Mouse (Mus musculus) heart, postnatal 0 days (tissue): Measurements from ENCODE around the gene Meis2. TPM values are rescaled to one million over a fixed set of nuclear protein-coding genes. Genes with fewer than 3 reads are reported as not detected.

Experiments
- ATAC-seq: fragments of 200-750 bp; cut with Nextera tagmentation; 2 replicates; pipeline ENCODE4 v1.8.0; 2017; ENCODE audit warnings: low read depth, moderate number of reproducible peaks, moderate library complexity; ENCODE audit not compliant: insufficient read depth
- DNase-seq: peaks from one replicate; pipeline ENCODE4 v3.0.0-alpha.2; 2016; ENCODE audit warnings: low spot score
- H3K27ac ChIP-seq: fragments of 300-500 bp; sonication (generic); 2 replicates; pipeline ENCODE4 v1.5.1; 2014; ENCODE audit warnings: low read depth, mild to moderate bottlenecking
- H3K27me3 ChIP-seq: fragments of 300-500 bp; sonication (generic); 2 replicates; pipeline ENCODE4 v1.6.1; 2014; ENCODE audit warnings: low read length, mixed read lengths; ENCODE audit not compliant: control insufficient read depth, insufficient read depth
- H3K36me3 ChIP-seq: fragments of 300-500 bp; sonication (generic); replicated peaks from 2 replicates; pipeline ENCODE4 v1.6.1; 2014; ENCODE audit warnings: low read length, mixed read lengths; ENCODE audit not compliant: control insufficient read depth, insufficient read depth
- H3K4me1 ChIP-seq: fragments of 300-500 bp; sonication (generic); 2 replicates; pipeline ENCODE4 v1.6.1; 2014; ENCODE audit warnings: antibody characterized with exemption; ENCODE audit not compliant: control insufficient read depth, insufficient read depth
- H3K4me2 ChIP-seq: fragments of 300-500 bp; sonication (generic); 2 replicates; pipeline ENCODE4 v1.6.1; 2014; ENCODE audit warnings: low read depth, mild to moderate bottlenecking, low read length, moderate library complexity
- H3K4me3 ChIP-seq: fragments of 300-500 bp; sonication (generic); 2 replicates; pipeline ENCODE4 v1.5.1; 2014; ENCODE audit warnings: low read depth, low read length
- H3K9ac ChIP-seq: fragments of 300-500 bp; sonication (generic); replicated peaks from 2 replicates; pipeline ENCODE4 v1.6.1; 2014; ENCODE audit warnings: low read depth, low read length, mixed read lengths
- H3K9me3 ChIP-seq: fragments of 300-500 bp; sonication (generic); replicated peaks from 2 replicates; pipeline ENCODE4 v1.6.1; 2016; ENCODE audit warnings: low read length; ENCODE audit not compliant: control insufficient read depth
- CTCF ChIP-seq: IDR thresholded peaks from 2 replicates; pipeline ENCODE4 v1.5.1; 2016; ENCODE audit warnings: antibody characterized with exemption, control low read depth, low read depth
- EP300 ChIP-seq: IDR thresholded peaks from 2 replicates; pipeline ENCODE4 v1.6.1; 2016; ENCODE audit warnings: antibody characterized with exemption, low read depth
- WGBS: fragments of 180-500 bp; shearing (Covaris S2); extraction: QIAGEN DNeasy Blood & Tissue Kit; methylation state at CpG from one replicate; pipeline ENCODE4 v1.1.7; 2014; 5-methylcytosine and 5-hydroxymethylcytosine counted together
- polyA plus RNA-seq: library from polyadenylated mRNA; unstranded; fragments of >200 nt; fragmentation: Nextera tagmentation; extraction: Ambion mirVana; gene quantifications from 2 replicates; pipeline ENCODE4 v1.2.1, GENCODE M21; 2015
- total RNA-seq: library from RNA; depleted of rRNA; stranded (reverse); fragments of >200 nt; gene quantifications from 2 replicates; pipeline ENCODE4 v1.2.3, GENCODE M21; 2014; ENCODE audit warnings: low replicate concordance

The Meis2 gene
- total and polyA plus RNA-seq, 2 experiments from 2014 or later = 15.4 to 42.2 TPM

GRCm38 (mm10) chr2:115854007-115854827 lies 211.4 kb downstream of the Meis2 start:
- Histone ChIP-seq H3K27me3 (peaks cover 53% of the 10 kb centered on the region), H3K36me3 (no peaks in the 10 kb centered on the region), H3K4me2 (peak overlapping the region; percentile 73), H3K27ac (no peak overlapping the region), H3K4me1 (peaks cover 8% of the 10 kb centered on the region), H3K9ac (no peak overlapping the region), H3K4me3 (peak overlapping the region; percentile 38; the same call in 1 of the 2 replicates), H3K9me3 (no peaks in the 10 kb centered on the region)
- no peak for TF ChIP-seq CTCF
- no peak for TF ChIP-seq EP300
- DNase-seq (no peak), ATAC-seq (no peak)
- whole genome bisulfite sequencing = 43% methylated on average over 14 of the region's 14 CpGs

DNA sequence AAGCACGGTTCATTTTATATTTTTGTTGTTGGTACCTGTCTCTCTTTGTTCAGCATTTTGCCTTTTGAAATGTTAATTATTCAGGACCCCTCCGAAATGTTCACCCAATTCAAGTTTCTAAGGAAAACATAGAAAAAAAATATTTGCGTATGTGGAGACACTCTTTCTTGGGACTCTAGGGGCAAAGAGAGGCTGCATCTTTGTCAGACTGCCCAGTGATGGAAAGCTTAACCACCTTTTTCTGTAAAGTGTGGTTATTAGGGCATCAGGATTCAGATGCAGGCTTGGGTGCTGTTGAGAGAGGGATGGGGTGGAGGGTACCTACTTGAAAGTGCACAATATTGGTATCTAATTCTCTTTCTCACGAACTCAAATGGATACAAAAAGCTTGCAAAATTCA lies 212.4 kb downstream of the Meis2 start:
- TF ChIP-seq EP300 (no peak), CTCF (no peak)
- peak overlapping the region; percentile 41; the same call in 1 of the 2 replicates for H3K4me3 ChIP-seq
- WGBS = 55% methylated on average over 4 of the region's 4 CpGs

GRCm38 (mm10) chr2:115852615-115853014 lies 213.0 kb downstream of the Meis2 start:
- Histone ChIP-seq H3K27ac (no peak overlapping the region), H3K9ac (peak overlapping the region; percentile 17), H3K9me3 (no peaks in the 10 kb centered on the region), H3K27me3 (peaks cover 43% of the 10 kb centered on the region), H3K4me2 (peak overlapping the region; percentile 59), H3K4me1 (peaks cover 5% of the 10 kb centered on the region), H3K4me3 (peak overlapping the region; percentile 41), H3K36me3 (no peaks in the 10 kb centered on the region)
- DNase-seq (peak; percentile 59), ATAC-seq (peak; percentile 51; the same call in 1 of the 2 replicates)
- 2% methylated on average over 21 of the region's 22 CpGs for WGBS
- TF ChIP-seq EP300 = no peak
- no peak for TF ChIP-seq CTCF

More for the DNA sequence above, 212.4 kb downstream of the Meis2 start:
- H3K4me2 ChIP-seq = peak overlapping the region; percentile 59; the same call in 1 of the 2 replicates
- H3K9me3 ChIP-seq = no peaks in the 10 kb centered on the region
- no peak for DNase-seq
- H3K36me3 ChIP-seq = no peaks in the 10 kb centered on the region
- no peak overlapping the region for H3K9ac ChIP-seq
- ATAC-seq = no peak
- no peak overlapping the region for H3K27ac ChIP-seq
- peaks cover 49% of the 10 kb centered on the region for H3K27me3 ChIP-seq
- peaks cover 5% of the 10 kb centered on the region for H3K4me1 ChIP-seq

DNA sequence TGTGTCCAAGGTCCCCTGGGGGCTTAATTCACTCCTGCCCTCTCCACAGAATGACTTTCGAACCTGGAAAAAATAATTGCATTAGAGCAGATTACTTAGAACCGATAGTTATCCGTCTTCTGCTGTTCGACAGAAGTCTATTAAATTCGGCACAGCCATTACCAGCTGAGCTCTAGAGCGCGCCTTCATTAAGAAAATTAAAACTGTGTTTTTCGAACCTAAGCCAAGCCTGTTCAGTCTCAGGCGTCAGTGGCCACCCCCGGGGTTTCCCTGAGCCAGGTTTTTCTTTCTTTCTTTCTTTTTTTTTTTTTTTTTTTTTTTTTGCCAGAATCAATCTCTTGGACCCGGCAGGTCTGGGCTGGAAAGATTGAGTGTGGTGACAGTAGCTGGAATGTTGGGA lies 213.5 kb downstream of the Meis2 start:
- no peak for ATAC-seq
- no peaks in the 10 kb centered on the region for H3K36me3 ChIP-seq
- peaks cover 38% of the 10 kb centered on the region for H3K27me3 ChIP-seq
- H3K9ac ChIP-seq = no peak overlapping the region
- H3K9me3 ChIP-seq = no peaks in the 10 kb centered on the region
- no peak for DNase-seq
- H3K4me3 ChIP-seq = peak overlapping the region; percentile 41
- H3K4me1 ChIP-seq = peaks cover 5% of the 10 kb centered on the region
- TF ChIP-seq EP300 (no peak), CTCF (no peak)
- peak overlapping the region; percentile 59 for H3K4me2 ChIP-seq
- 48% methylated on average over 11 of the region's 11 CpGs for WGBS
- no peak overlapping the region for H3K27ac ChIP-seq

DNA sequence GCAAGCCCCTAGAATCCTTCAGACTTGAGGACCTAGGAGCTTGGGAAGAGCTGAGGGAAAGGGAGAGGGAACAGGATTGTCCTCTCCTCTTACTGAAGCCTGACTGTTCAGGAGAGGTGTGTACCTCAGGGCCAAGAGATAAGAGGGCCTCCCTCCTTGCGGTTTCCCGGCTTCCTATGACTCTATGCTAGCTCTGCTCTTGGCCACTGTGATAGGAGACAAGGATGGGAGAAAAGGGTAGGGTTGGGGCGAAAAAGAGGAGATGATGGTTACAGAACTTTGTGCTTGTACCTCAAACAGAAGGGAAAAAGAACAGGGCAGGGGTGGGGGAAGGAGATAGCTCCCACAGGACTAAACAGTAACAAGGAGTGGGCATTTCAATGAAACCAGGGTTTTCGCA lies 214.7 kb downstream of the Meis2 start:
- Histone ChIP-seq H3K4me2 (no peak overlapping the region), H3K4me3 (no peak overlapping the region), H3K9ac (no peak overlapping the region), H3K27me3 (peaks cover 35% of the 10 kb centered on the region), H3K9me3 (no peaks in the 10 kb centered on the region), H3K36me3 (no peaks in the 10 kb centered on the region), H3K4me1 (peaks cover 5% of the 10 kb centered on the region), H3K27ac (no peak overlapping the region)
- TF ChIP-seq EP300 = no peak
- no peak for TF ChIP-seq CTCF
- WGBS = 68% methylated on average over 4 of the region's 4 CpGs
- ATAC-seq (no peak), DNase-seq (no peak)
